Mouse (Mus musculus) heart, embryonic 11.5 days (tissue): ENCODE results near the gene Sufu. TPM values are rescaled to one million over a fixed set of nuclear protein-coding genes. Genes with fewer than 3 reads are reported as not detected.

ENCODE experiments used
- ATAC-seq: fragments of 200-750 bp; cut with Nextera tagmentation; replicated peaks from 2 replicates; pipeline ENCODE4 v1.8.0; 2017; ENCODE audit warnings: moderate library complexity; ENCODE audit not compliant: insufficient number of reproducible peaks, low FRiP score, low TSS enrichment
- H3K27ac ChIP-seq: fragments of 300-500 bp; sonication (generic); 2 replicates; pipeline ENCODE4 v1.5.1; 2014; ENCODE audit warnings: mild to moderate bottlenecking, low read depth, low read length
- H3K27me3 ChIP-seq: fragments of 300-500 bp; sonication (generic); 2 replicates; pipeline ENCODE4 v1.6.1; 2014; ENCODE audit warnings: mild to moderate bottlenecking, low read length, mixed read lengths; ENCODE audit not compliant: control insufficient read depth, insufficient read depth
- H3K36me3 ChIP-seq: fragments of 300-500 bp; sonication (generic); 2 replicates; pipeline ENCODE4 v1.6.1; 2014; ENCODE audit warnings: mild to moderate bottlenecking, low read length, moderate library complexity, mixed read lengths; ENCODE audit not compliant: control insufficient read depth, insufficient read depth
- H3K4me1 ChIP-seq: fragments of 300-500 bp; sonication (generic); 2 replicates; pipeline ENCODE4 v1.6.1; 2014; ENCODE audit warnings: low read length; ENCODE audit not compliant: control insufficient read depth, insufficient read depth
- H3K4me2 ChIP-seq: fragments of 300-500 bp; sonication (generic); 2 replicates; pipeline ENCODE4 v1.6.1; 2014; ENCODE audit warnings: mild to moderate bottlenecking, moderate library complexity
- H3K4me3 ChIP-seq: fragments of 300-500 bp; sonication (generic); 2 replicates; pipeline ENCODE4 v1.5.1; 2014; ENCODE audit warnings: low read depth, low read length
- H3K9ac ChIP-seq: fragments of 300-500 bp; sonication (generic); 2 replicates; pipeline ENCODE4 v1.6.1; 2014; ENCODE audit warnings: mild to moderate bottlenecking, low read depth, low read length, moderate library complexity
- H3K9me3 ChIP-seq: fragments of 300-500 bp; sonication (generic); replicated peaks from 2 replicates; pipeline ENCODE4 v1.6.1; 2016; ENCODE audit warnings: low read length; ENCODE audit not compliant: control insufficient read depth
- WGBS: fragments of 180-500 bp; shearing (Covaris S2); extraction: QIAGEN DNeasy Blood & Tissue Kit; methylation state at CpG from one replicate; pipeline ENCODE4 v1.1.7; 2014; ENCODE audit not compliant: insufficient replicate concordance; 5-methylcytosine and 5-hydroxymethylcytosine counted together
- polyA plus RNA-seq: library from polyadenylated mRNA; unstranded; fragments of >200 nt; fragmentation: Nextera tagmentation; extraction: Ambion mirVana; gene quantifications from 2 replicates; pipeline ENCODE4 v1.2.1, GENCODE M21; 2014

Sufu gene
- polyA plus RNA-seq, 1 experiment from 2014 or later = 21.5 TPM

- Histone ChIP-seq H3K4me2 (peak overlapping the region; percentile 67), H3K4me1 (peaks cover 75% of the 10 kb centered on the region), H3K27me3 (no peaks in the 10 kb centered on the region), H3K9me3 (no peaks in the 10 kb centered on the region), H3K9ac (no peak overlapping the region; the same call in 1 of the 2 replicates), H3K36me3 (no peaks in the 10 kb centered on the region), H3K4me3 (peak overlapping the region; percentile 22), H3K27ac (peak overlapping the region; percentile 79)
- peak; percentile 71 for ATAC-seq
- WGBS = 5% methylated on average over 20 of the region's 20 CpGs
These were observed 126.9 kb downstream of the Sufu start for GRCm38 (mm10) chr19:46523480-46524151.

- Histone ChIP-seq H3K36me3 (no peaks in the 10 kb centered on the region), H3K4me2 (peak overlapping the region; percentile 67), H3K9me3 (no peaks in the 10 kb centered on the region), H3K4me3 (peak overlapping the region; percentile 22), H3K27ac (peak overlapping the region; percentile 79), H3K4me1 (peaks cover 75% of the 10 kb centered on the region), H3K9ac (peak overlapping the region; percentile 52), H3K27me3 (no peaks in the 10 kb centered on the region)
- ATAC-seq = no peak; the same call in 1 of the 2 replicates
- WGBS = 7% methylated on average over 6 of the region's 6 CpGs
These were observed 127.5 kb downstream of the Sufu start for GRCm38 (mm10) chr19:46524152-46524544.

DNA sequence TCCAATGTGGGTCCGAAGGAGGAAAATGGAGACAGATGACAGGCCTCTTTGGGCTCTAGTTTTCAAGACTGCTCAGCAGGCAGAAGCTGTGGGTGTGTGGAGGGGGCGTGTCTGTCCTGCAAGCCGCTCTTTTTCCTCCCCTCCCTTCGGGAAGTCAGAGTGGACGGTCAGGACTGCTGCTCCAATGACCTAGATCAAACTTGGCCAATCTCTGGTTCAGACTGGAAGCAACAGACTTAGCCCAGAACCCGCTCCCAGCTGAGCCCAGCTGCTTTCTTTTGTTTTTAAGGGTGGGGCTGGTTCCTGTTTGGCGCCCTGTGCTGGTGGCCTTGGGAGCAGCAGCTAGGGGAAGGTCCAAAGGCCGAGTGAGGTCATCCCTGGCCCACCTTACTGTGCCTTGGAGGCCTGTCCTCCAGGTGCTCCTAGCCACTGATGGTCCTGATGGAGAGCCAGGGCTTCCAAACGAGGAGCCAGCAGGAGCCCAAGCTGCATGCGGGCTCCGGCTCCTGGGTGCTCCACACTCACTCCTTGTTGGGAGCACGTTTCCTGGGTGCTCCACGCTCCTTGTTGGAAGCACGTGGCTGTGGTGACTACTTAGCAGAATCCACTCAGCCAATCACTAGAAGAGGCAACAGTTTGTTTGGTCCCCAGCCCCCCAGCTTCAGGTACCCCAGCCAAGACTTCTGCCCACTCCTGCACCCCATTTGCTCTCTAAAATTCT is 128.1 kb downstream of the Sufu start:
- Histone ChIP-seq H3K4me1 (peaks cover 79% of the 10 kb centered on the region), H3K4me2 (peak overlapping the region; percentile 67), H3K9ac (peak overlapping the region; percentile 52), H3K27ac (peak overlapping the region; percentile 79), H3K36me3 (no peaks in the 10 kb centered on the region), H3K9me3 (no peaks in the 10 kb centered on the region), H3K4me3 (peak overlapping the region; percentile 22; the same call in 1 of the 2 replicates), H3K27me3 (no peaks in the 10 kb centered on the region)
- WGBS = 24% methylated on average over 14 of the region's 14 CpGs
- no peak; the same call in 1 of the 2 replicates for ATAC-seq

- WGBS = 53% methylated on average over 10 of the region's 10 CpGs
- Histone ChIP-seq H3K4me2 (no peak overlapping the region), H3K9ac (0 out of 2 replicates have a peak overlapping the region, but pooled peaks have one; percentile 12), H3K4me1 (peaks cover 91% of the 10 kb centered on the region), H3K36me3 (no peaks in the 10 kb centered on the region), H3K9me3 (no peaks in the 10 kb centered on the region), H3K27ac (no peak overlapping the region), H3K27me3 (no peaks in the 10 kb centered on the region), H3K4me3 (no peak overlapping the region)
- no peak for ATAC-seq
These were observed 129.3 kb downstream of the Sufu start for GRCm38 (mm10) chr19:46525691-46526631.

DNA sequence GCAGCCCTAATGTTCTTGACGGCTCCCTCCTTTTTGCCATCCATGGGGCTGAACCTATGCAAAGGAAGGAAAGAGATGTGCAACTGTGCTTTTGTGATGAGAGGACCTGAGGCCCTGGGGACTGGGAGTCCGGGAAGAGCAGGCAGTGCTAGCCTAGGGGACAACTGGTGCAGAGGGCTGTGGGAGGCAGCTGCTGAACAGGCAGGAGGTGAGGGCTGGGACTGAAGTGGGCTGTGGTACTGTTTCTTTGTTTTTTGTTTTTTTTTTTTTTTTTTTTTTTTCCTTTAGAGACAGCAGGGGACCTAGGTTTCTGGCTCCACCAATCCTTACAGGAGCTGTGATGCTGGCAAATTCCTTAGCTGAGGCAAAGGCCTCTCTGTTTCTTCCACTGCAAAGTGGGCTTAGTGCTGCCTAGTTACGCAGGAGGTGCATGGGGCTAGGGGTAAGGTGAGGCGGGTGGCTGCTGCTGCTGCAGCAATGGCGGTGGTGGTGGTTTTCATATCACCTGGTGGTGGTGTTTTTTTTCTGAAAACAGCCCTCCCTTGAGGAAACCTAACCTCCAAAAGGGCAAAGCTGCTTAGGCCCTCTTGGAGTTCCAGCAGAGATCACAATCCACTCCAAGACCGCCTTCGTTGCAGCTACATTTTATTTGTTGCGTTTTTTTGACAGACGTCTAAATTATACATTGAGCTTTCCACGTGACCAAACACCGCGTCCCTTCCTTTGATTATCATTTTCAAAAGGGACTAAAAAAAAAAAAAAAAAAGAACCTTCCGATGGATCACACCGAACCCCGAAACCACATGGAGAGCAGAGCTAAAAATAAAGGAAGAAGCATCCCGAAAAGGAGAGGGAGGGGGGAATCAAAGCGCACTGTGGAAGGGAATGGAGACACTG is 131.2 kb downstream of the Sufu start:
- Histone ChIP-seq H3K4me1 (peaks cover 95% of the 10 kb centered on the region), H3K9me3 (no peaks in the 10 kb centered on the region), H3K36me3 (no peaks in the 10 kb centered on the region), H3K27me3 (no peaks in the 10 kb centered on the region), H3K4me2 (peak overlapping the region; percentile 62), H3K9ac (peak overlapping the region; percentile 60; the same call in 1 of the 2 replicates), H3K27ac (peak overlapping the region; percentile 96), H3K4me3 (peak overlapping the region; percentile 19)
- WGBS = 14% methylated on average over 17 of the region's 17 CpGs
- no peak for ATAC-seq

GRCm38 (mm10) chr19:46528529-46529213 is 132.0 kb downstream of the Sufu start:
- peak overlapping the region; percentile 19 for H3K4me3 ChIP-seq
- H3K27me3 ChIP-seq = no peaks in the 10 kb centered on the region
- H3K9me3 ChIP-seq = no peaks in the 10 kb centered on the region
- peaks cover 95% of the 10 kb centered on the region for H3K4me1 ChIP-seq
- peak overlapping the region; percentile 62 for H3K4me2 ChIP-seq
- 1% methylated on average over 20 of the region's 20 CpGs for WGBS
- H3K9ac ChIP-seq = peak overlapping the region; percentile 60
- H3K36me3 ChIP-seq = no peaks in the 10 kb centered on the region
- H3K27ac ChIP-seq = peak overlapping the region; percentile 96
- ATAC-seq = peak; percentile 57

- Histone ChIP-seq H3K27me3 (no peaks in the 10 kb centered on the region), H3K9me3 (no peaks in the 10 kb centered on the region), H3K4me1 (peaks cover 88% of the 10 kb centered on the region), H3K4me3 (peak overlapping the region; percentile 19; the same call in 1 of the 2 replicates), H3K9ac (peak overlapping the region; percentile 60), H3K27ac (peak overlapping the region; percentile 96), H3K4me2 (peak overlapping the region; percentile 62), H3K36me3 (no peaks in the 10 kb centered on the region)
- ATAC-seq = no peak
- 11% methylated on average over 13 of the region's 13 CpGs for WGBS
These were observed 133.1 kb downstream of the Sufu start for GRCm38 (mm10) chr19:46529601-46530448.
